Mouse (Mus musculus) intestine, embryonic 14.5 days (tissue): ENCODE measurements around the gene Mcpt2. TPM values are rescaled to one million over a fixed set of nuclear protein-coding genes. Genes with fewer than 3 reads are reported as not detected.
"Not testable (repeated sequence)": the region's sequence is repeated elsewhere in the genome, so short reads cannot be mapped to it uniquely, and the experiment has no call there.

Experiments
- ATAC-seq: fragments of 200-750 bp; cut with Nextera tagmentation; replicated peaks from 2 replicates; pipeline ENCODE4 v1.8.0; 2017; ENCODE audit warnings: low read depth, moderate number of reproducible peaks, moderate TSS enrichment, moderate library complexity; ENCODE audit not compliant: low FRiP score, low TSS enrichment
- DNase-seq: peaks from one replicate; pipeline ENCODE4 v3.0.0-alpha.2; 2018; ENCODE audit warnings: low spot score
- H3K27ac ChIP-seq: fragments of 300-500 bp; sonication (generic); 2 replicates; pipeline ENCODE4 v1.5.1; 2014; ENCODE audit warnings: low read depth, mild to moderate bottlenecking, control low read depth
- H3K27me3 ChIP-seq: fragments of 300-500 bp; sonication (generic); replicated peaks from 2 replicates; pipeline ENCODE4 v1.6.1; 2014; ENCODE audit warnings: low read length, control low read depth; ENCODE audit not compliant: control insufficient read depth, insufficient read depth
- H3K36me3 ChIP-seq: fragments of 300-500 bp; sonication (generic); 2 replicates; pipeline ENCODE4 v1.6.1; 2014; ENCODE audit warnings: low read length, control low read depth; ENCODE audit not compliant: control insufficient read depth, insufficient read depth
- H3K4me1 ChIP-seq: fragments of 300-500 bp; sonication (generic); replicated peaks from 2 replicates; pipeline ENCODE4 v1.6.1; 2014; ENCODE audit warnings: low read length, control low read depth, mixed read lengths; ENCODE audit not compliant: control insufficient read depth, insufficient read depth
- H3K4me2 ChIP-seq: fragments of 300-500 bp; sonication (generic); 2 replicates; pipeline ENCODE4 v1.6.1; 2014; ENCODE audit warnings: low read length
- H3K4me3 ChIP-seq: fragments of 300-500 bp; sonication (generic); 2 replicates; pipeline ENCODE4 v1.5.1; 2014; ENCODE audit warnings: low read depth, low read length, control low read depth, mixed read lengths
- H3K9ac ChIP-seq: fragments of 300-500 bp; sonication (generic); 2 replicates; pipeline ENCODE4 v1.6.1; 2014; ENCODE audit warnings: mild to moderate bottlenecking, low read length
- H3K9me3 ChIP-seq: fragments of 300-500 bp; sonication (generic); 2 replicates; pipeline ENCODE4 v1.6.1; 2016; ENCODE audit warnings: low read length, control low read depth; ENCODE audit not compliant: control insufficient read depth
- WGBS: fragments of 180-500 bp; shearing (Covaris S2); extraction: QIAGEN DNeasy Blood & Tissue Kit; methylation state at CpG from one replicate; pipeline ENCODE4 v1.1.7; 2014; 5-methylcytosine and 5-hydroxymethylcytosine counted together
- microRNA-seq: library from miRNA; unstranded; fragments of <30 nt; microRNA quantifications from one replicate; pipeline ENCODE4, GENCODE M21; 2016
- polyA plus RNA-seq: library from polyadenylated mRNA; unstranded; fragments of >200 nt; fragmentation: Nextera tagmentation; extraction: Ambion mirVana; gene quantifications from 2 replicates; pipeline ENCODE4 v1.2.1, GENCODE M21; 2014

The Mcpt2 gene
- polyA plus RNA-seq, 1 experiment from 2014 or later, result 0.18 TPM

GRCm38 (mm10) chr14:56057722-56058121, 15.9 kb downstream of the Mcpt2 start:
- 70% methylated on average over 4 of the region's 4 CpGs for WGBS
- Histone ChIP-seq H3K4me2 (no peak overlapping the region), H3K9me3 (no peaks in the 10 kb centered on the region), H3K4me3 (no peak overlapping the region), H3K36me3 (no peaks in the 10 kb centered on the region), H3K27ac (no peak overlapping the region), H3K27me3 (no peaks in the 10 kb centered on the region), H3K9ac (no peak overlapping the region), H3K4me1 (no peaks in the 10 kb centered on the region)
- DNase-seq (no peak), ATAC-seq (no peak)

GRCm38 (mm10) chr14:56062213-56062612, 20.4 kb downstream of the Mcpt2 start, which contains the start of gene Mcpt4:
Mcpt4 (minus strand) TSS chr14:56062313.
- not testable (repeated sequence) for H3K27me3 ChIP-seq, DNase-seq, H3K4me3 ChIP-seq, ATAC-seq, H3K4me2 ChIP-seq, H3K9me3 ChIP-seq, H3K4me1 ChIP-seq, H3K36me3 ChIP-seq, H3K9ac ChIP-seq, H3K27ac ChIP-seq
- 77% methylated on average over 3 of the region's 3 CpGs for WGBS

- Histone ChIP-seq H3K4me3 (no peak overlapping the region), H3K27ac (no peak overlapping the region), H3K9ac (no peak overlapping the region), H3K36me3 (no peaks in the 10 kb centered on the region), H3K4me2 (no peak overlapping the region), H3K9me3 (no peaks in the 10 kb centered on the region), H3K4me1 (no peaks in the 10 kb centered on the region), H3K27me3 (no peaks in the 10 kb centered on the region)
- WGBS, result 90% methylated on average over 4 of the region's 4 CpGs
- ATAC-seq (no peak), DNase-seq (no peak)
Observed at GRCm38 (mm10) chr14:56082016-56082415, 40.2 kb downstream of the Mcpt2 start.

GRCm38 (mm10) chr14:56085167-56085566, 43.3 kb downstream of the Mcpt2 start, which contains the start of gene Mcpt8:
Mcpt8 (minus strand) TSS chr14:56085273.
- H3K4me3 ChIP-seq, result no peak within 1 kb of the TSS
- no peak within 1 kb of the TSS for H3K9ac ChIP-seq
- H3K4me2 ChIP-seq, result no peak within 1 kb of the TSS
- no peak within 1 kb of the TSS for H3K27ac ChIP-seq
- no peaks in the 10 kb centered on the region for H3K9me3 ChIP-seq
- WGBS, result 82% methylated on average over 2 of the region's 2 CpGs
- no peaks in the 10 kb centered on the region for H3K36me3 ChIP-seq
- no peaks in the 10 kb centered on the region for H3K4me1 ChIP-seq
- H3K27me3 ChIP-seq, result no peaks in the 10 kb centered on the region
- DNase-seq, result no peak
- ATAC-seq, result no peak

- H3K9ac ChIP-seq, result no peak overlapping the region
- H3K9me3 ChIP-seq, result no peaks in the 10 kb centered on the region
- no peak for ATAC-seq
- WGBS, result 60% methylated on average over 3 of the region's 3 CpGs
- no peaks in the 10 kb centered on the region for H3K4me1 ChIP-seq
- no peak for DNase-seq
- H3K36me3 ChIP-seq, result no peaks in the 10 kb centered on the region
- H3K4me2 ChIP-seq, result no peak overlapping the region
- H3K27me3 ChIP-seq, result no peaks in the 10 kb centered on the region
- H3K27ac ChIP-seq, result no peak overlapping the region
- no peak overlapping the region for H3K4me3 ChIP-seq
Observed at GRCm38 (mm10) chr14:56086711-56087110, 44.9 kb downstream of the Mcpt2 start.

GRCm38 (mm10) chr14:56093353-56093752, 51.5 kb downstream of the Mcpt2 start:
- DNase-seq (peak; percentile 21), ATAC-seq (no peak)
- Histone ChIP-seq H3K4me1 (no peaks in the 10 kb centered on the region), H3K36me3 (no peaks in the 10 kb centered on the region), H3K4me2 (no peak overlapping the region), H3K4me3 (no peak overlapping the region), H3K27me3 (no peaks in the 10 kb centered on the region), H3K9ac (no peak overlapping the region), H3K27ac (no peak overlapping the region), H3K9me3 (no peaks in the 10 kb centered on the region)
- WGBS, result 78% methylated on average over 2 of the region's 2 CpGs

Small RNA genes lying within 50 kb of the gene (microRNA-seq; reads per million reads assigned to microRNA genes)
- not detected for gene Mir6949

Other genes with a start within 250 kb of the Mcpt2 start
- gene Nfatc4, start 218.9 kb upstream of the Mcpt2 start, polyA plus RNA-seq, result 34.3 and 37.4 TPM in 2 replicates
- gene Nynrin, start 188.0 kb upstream of the Mcpt2 start, polyA plus RNA-seq, result 15.9 and 18.6 TPM in 2 replicates
- gene Cbln3, start 157.6 kb upstream of the Mcpt2 start, polyA plus RNA-seq, result 0.18 and 0.23 TPM in 2 replicates
- 10.4 and 11.2 TPM in 2 replicates for gene Khnyn, start 157.1 kb upstream of the Mcpt2 start, polyA plus RNA-seq
- 66.2 and 70.4 TPM in 2 replicates for gene Sdr39u1, start 141.7 kb upstream of the Mcpt2 start, polyA plus RNA-seq
- gene Cma1, start 97.4 kb upstream of the Mcpt2 start, polyA plus RNA-seq, result 0.95 and 1.1 TPM in 2 replicates
- gene Cma2, start 91.1 kb upstream of the Mcpt2 start, polyA plus RNA-seq, result not detected in 2 replicates
- 0.24 TPM in 2 replicates for gene Mcpt1, start 24.1 kb upstream of the Mcpt2 start, polyA plus RNA-seq
- gene Mcpt9, start 11.5 kb upstream of the Mcpt2 start, polyA plus RNA-seq, result not detected in 2 replicates
- gene Mcpt4, start 20.3 kb downstream of the Mcpt2 start, polyA plus RNA-seq, result 0.22 TPM in 1 of 2 replicates, not detected in the other
- gene Mcpt8, start 43.2 kb downstream of the Mcpt2 start, polyA plus RNA-seq, result 1.5 and 1.8 TPM in 2 replicates
- not detected in 2 replicates for gene Ctsg, start 60.5 kb downstream of the Mcpt2 start, polyA plus RNA-seq
- not detected in 2 replicates for gene Gzme, start 78.6 kb downstream of the Mcpt2 start, polyA plus RNA-seq
- gene Gzmd, start 90.6 kb downstream of the Mcpt2 start, polyA plus RNA-seq, result not detected in 2 replicates
- gene Gzmg, start 117.5 kb downstream of the Mcpt2 start, polyA plus RNA-seq, result not detected in 2 replicates
- not detected in 2 replicates for gene Gzmn, start 132.6 kb downstream of the Mcpt2 start, polyA plus RNA-seq
- gene Gzmf, start 169.4 kb downstream of the Mcpt2 start, polyA plus RNA-seq, result not detected in 2 replicates
- gene Gzmc, start 192.6 kb downstream of the Mcpt2 start, polyA plus RNA-seq, result not detected in 2 replicates
- gene Gzmb, start 220.2 kb downstream of the Mcpt2 start, polyA plus RNA-seq, result 1.6 and 1.7 TPM in 2 replicates